10 mouse cellular contexts compared by ENCODE assay signal in the genomic region with DNA sequence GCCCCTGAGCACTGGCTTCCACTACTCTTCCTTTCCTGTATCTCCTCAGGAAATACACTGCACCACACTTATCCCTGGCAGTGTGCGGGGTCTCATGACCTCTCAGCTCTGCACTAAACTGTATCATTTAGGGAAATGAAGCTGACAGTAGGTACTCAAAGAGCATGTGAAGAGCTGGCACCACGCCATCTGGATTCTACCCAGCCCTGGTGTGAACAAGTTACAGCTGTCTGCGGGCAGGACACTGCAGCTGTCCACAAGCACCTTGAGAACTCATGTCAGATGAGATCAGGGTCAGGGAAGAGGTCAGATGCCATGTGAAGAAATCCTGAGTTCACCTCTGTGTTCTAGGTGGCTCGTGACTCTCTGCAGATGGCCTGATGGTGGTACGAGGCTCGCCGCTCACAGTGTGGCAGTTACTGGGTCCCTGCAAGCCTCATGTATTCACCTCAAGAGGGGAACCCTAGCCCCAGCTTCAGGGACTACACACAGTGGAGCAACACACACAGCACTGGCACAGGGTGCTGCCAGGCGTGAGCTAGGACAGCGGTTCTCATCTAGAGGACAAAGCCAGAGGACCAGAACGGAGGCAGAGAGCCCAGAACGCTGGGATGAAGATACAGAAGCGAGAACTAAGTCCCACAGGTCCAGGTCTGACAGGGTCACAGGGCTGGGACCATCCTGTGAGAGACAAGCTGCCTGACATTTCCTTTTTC. TPM values are rescaled to one million over a fixed set of nuclear protein-coding genes. Genes with fewer than 3 reads are reported as not detected.
DNase-seq lines count a peak whose midpoint lies in the region; ATAC-seq and TF ChIP-seq lines count a peak whose summit lies in the region.
"Had no signal": no experiment of that assay in that cellular context is flagged by ENCODE, and none has a peak within 500 bp of the region (broad histone marks: within the 10 kb centered on the region; RNA-seq: fewer than 3 reads in every experiment).

No protein-coding gene starts in this region.

- DNase-seq in left cerebral cortex, postnatal 4 days = peak; percentile 58
- DNase-seq in left cerebral cortex, adult 9 months (ENCODE audit: low spot score in 2 of 2) = no peak
- peak; percentile 59 for DNase-seq in brain, embryonic 14.5 days (ENCODE audit: low read depth)
- peak; percentile 72 for DNase-seq in heart, postnatal 4 days
- peak; percentile 25 for DNase-seq in lung, postnatal 0 days (ENCODE audit: low spot score)
- no peak for DNase-seq in hindbrain, embryonic 11.5 days (ENCODE audit: low spot score)
- DNase-seq in frontal cortex, adult 2 months (ENCODE audit: extremely low spot score in 1 of 2, low spot score in 1 of 2) = no peak
- DNase-seq: embryo, embryonic 11 days had no signal

- no peak overlapping the region for H3K9ac ChIP-seq in lung, postnatal 0 days (replicated peaks; ENCODE audit: low read depth)
- no peak overlapping the region for H3K9ac ChIP-seq in hindbrain, embryonic 11.5 days (ENCODE audit: low read depth, low read length)
- H3K9ac ChIP-seq: hindbrain, embryonic 12.5 days had no signal

- peaks cover 34% of the 10 kb centered on the region for H3K4me1 ChIP-seq in lung, postnatal 0 days (ENCODE audit: insufficient read depth, low read depth, low read length)
- H3K4me1 ChIP-seq in hindbrain, embryonic 11.5 days (replicated peaks; ENCODE audit: control insufficient read depth, insufficient read depth, low read length) = no peaks in the 10 kb centered on the region

- H3K27me3 ChIP-seq in lung, postnatal 0 days (replicated peaks; ENCODE audit: insufficient read depth, low read length) = no peaks in the 10 kb centered on the region
- H3K27me3 ChIP-seq in hindbrain, embryonic 11.5 days (ENCODE audit: control insufficient read depth, insufficient read depth, low read length) = no peaks in the 10 kb centered on the region
- H3K27me3 ChIP-seq: hindbrain, embryonic 12.5 days had no signal

- no peak overlapping the region for H3K4me2 ChIP-seq in lung, postnatal 0 days (replicated peaks; ENCODE audit: low read depth, low read length)
- no peak overlapping the region for H3K4me2 ChIP-seq in hindbrain, embryonic 11.5 days (replicated peaks; ENCODE audit: low read depth, low read length)
- H3K4me2 ChIP-seq: hindbrain, embryonic 12.5 days had no signal

- WGBS in lung, postnatal 0 days = 52% methylated on average over 12 of the region's 12 CpGs
- 90% methylated on average over 12 of the region's 12 CpGs for WGBS in hindbrain, embryonic 11.5 days

- H3K9me3 ChIP-seq in lung, postnatal 0 days (ENCODE audit: low read length) = no peaks in the 10 kb centered on the region
- no peaks in the 10 kb centered on the region for H3K9me3 ChIP-seq in hindbrain, embryonic 11.5 days (ENCODE audit: control insufficient read depth, low read length)
- H3K9me3 ChIP-seq: hindbrain, embryonic 12.5 days; megakaryocyte, embryonic 14.5 days had no signal

- H3K27ac ChIP-seq in lung, postnatal 0 days (ENCODE audit: low read length) = 0 out of 2 replicates have a peak overlapping the region, but pooled peaks have one; percentile 84
- H3K27ac ChIP-seq in hindbrain, embryonic 11.5 days (ENCODE audit: low read depth, low read length) = no peak overlapping the region
- H3K27ac ChIP-seq: hindbrain, embryonic 12.5 days had no signal

- peak; percentile 6; the same call in 1 of the 2 replicates for ATAC-seq in lung, postnatal 0 days
- no peak for ATAC-seq in hindbrain, embryonic 11.5 days (ENCODE audit: low FRiP score)

- intact Hi-C loops in left cerebral cortex, postnatal 4 days (cut with DNase I) = no loop called here

- TF ChIP-seq CTCF in brain, embryonic 14.5 days (IDR thresholded peaks at IDR 0.05; ENCODE audit: borderline replicate concordance, extremely low read depth, insufficient read depth, insufficient read length) = no peak
- no peak for TF ChIP-seq CTCF in lung, postnatal 0 days (IDR thresholded peaks at IDR 0.05)

- TF ChIP-seq EP300 in lung, postnatal 0 days (IDR thresholded peaks at IDR 0.05) = no peak

- no peaks in the 10 kb centered on the region for H3K36me3 ChIP-seq in lung, postnatal 0 days (ENCODE audit: insufficient read depth, low read length)
- no peaks in the 10 kb centered on the region for H3K36me3 ChIP-seq in hindbrain, embryonic 11.5 days (ENCODE audit: control insufficient read depth, insufficient read depth, low read length)

- TF ChIP-seq POLR2A in brain, embryonic 14.5 days (IDR thresholded peaks at IDR 0.05; ENCODE audit: borderline replicate concordance, extremely low read depth, insufficient read depth, insufficient read length, poor library complexity, severe bottlenecking) = no peak

- H3K4me3 ChIP-seq in lung, postnatal 0 days (ENCODE audit: low read depth, low read length) = no peak overlapping the region
- H3K4me3 ChIP-seq in hindbrain, embryonic 11.5 days (ENCODE audit: low read depth, low read length) = no peak overlapping the region
- H3K4me3 ChIP-seq: hindbrain, embryonic 12.5 days; megakaryocyte, embryonic 14.5 days had no signal

RNA-seq across cellular contexts. Expression of gene Map1lc3b, which starts 30.8 kb away (rescaled TPM):
- total RNA-seq in left cerebral cortex, postnatal 4 days (2021) = 100 to 1,000 TPM; 145 to 167 TPM
- polyA plus RNA-seq in brain, embryonic 14.5 days (2012; rRNA removed) = 72.7 and 121 TPM in 2 replicates
- total RNA-seq in heart, postnatal 4 days (2021) = 100 to 1,000 TPM; 130 to 135 TPM
- 411 and 449 TPM in 2 replicates for polyA plus RNA-seq in lung, postnatal 0 days (2015; fragmentation: Nextera tagmentation; extraction: Ambion mirVana)
- polyA plus RNA-seq in hindbrain, embryonic 11.5 days (2014; fragmentation: Nextera tagmentation; extraction: Ambion mirVana) = 297 and 307 TPM in 2 replicates
- polyA plus RNA-seq in frontal cortex, adult 2 months (2012; rRNA removed) = 128 and 152 TPM in 2 replicates

RNA-seq across cellular contexts. Expression of gene Zcchc14, which starts 31.7 kb away (rescaled TPM):
- total RNA-seq in left cerebral cortex, postnatal 4 days (2021) = 100 to 1,000 TPM; 138 to 140 TPM
- polyA plus RNA-seq in brain, embryonic 14.5 days (2012; rRNA removed) = 66.6 and 84.4 TPM in 2 replicates
- total RNA-seq in heart, postnatal 4 days (2021) = 10 to 100 TPM; 41.0 to 42.9 TPM
- polyA plus RNA-seq in lung, postnatal 0 days (2015; fragmentation: Nextera tagmentation; extraction: Ambion mirVana) = 11.1 and 14.7 TPM in 2 replicates
- polyA plus RNA-seq in hindbrain, embryonic 11.5 days (2014; fragmentation: Nextera tagmentation; extraction: Ambion mirVana) = 25.8 and 30.4 TPM in 2 replicates
- polyA plus RNA-seq in frontal cortex, adult 2 months (2012; rRNA removed) = 51.8 and 59.3 TPM in 2 replicates

RNA-seq across cellular contexts. Expression of gene Fbxo31, which starts 42.4 kb away (rescaled TPM):
- 10 to 100 TPM; 64.1 to 67.3 TPM for total RNA-seq in left cerebral cortex, postnatal 4 days (2021)
- 37.2 and 38.8 TPM in 2 replicates for polyA plus RNA-seq in brain, embryonic 14.5 days (2012; rRNA removed)
- 10 to 100 TPM; 13.8 to 17.3 TPM for total RNA-seq in heart, postnatal 4 days (2021)
- 12.1 and 13.9 TPM in 2 replicates for polyA plus RNA-seq in lung, postnatal 0 days (2015; fragmentation: Nextera tagmentation; extraction: Ambion mirVana)
- polyA plus RNA-seq in hindbrain, embryonic 11.5 days (2014; fragmentation: Nextera tagmentation; extraction: Ambion mirVana) = 12.0 and 13.2 TPM in 2 replicates
- polyA plus RNA-seq in frontal cortex, adult 2 months (2012; rRNA removed) = 70.9 and 77.2 TPM in 2 replicates

Comparison
In these comparisons a context has a peak if more than half of its experiments do, and no peak if none do; other contexts are left out.
1. DNase-seq: peak in left cerebral cortex, postnatal 4 days (single experiment), brain, embryonic 14.5 days (single experiment), heart, postnatal 4 days (single experiment) and lung, postnatal 0 days (single experiment); none in left cerebral cortex, adult 9 months (0 of 2), hindbrain, embryonic 11.5 days (single experiment) and frontal cortex, adult 2 months (0 of 2).